Mouse (Mus musculus): ENCODE measurements around the gene Rtl10. TPM values are rescaled to one million over a fixed set of nuclear protein-coding genes. Genes with fewer than 3 reads are reported as not detected.

Gene Rtl10
- total and polyA plus RNA-seq, 3 experiments = 5.9 to 13.3 TPM; not detected in 1

GRCm38 (mm10) chr16:18513508-18513907, 14.8 kb downstream of the Rtl10 start:
- Histone ChIP-seq H3K4me1 (ENCODE audit: control insufficient read depth in 1 of 2, insufficient read depth in 2 of 2, low read length in 2 of 2) (no peaks in the 10 kb centered on the region), H3K9ac (ENCODE audit: control insufficient read depth, low read depth, low read length, poor library complexity, severe bottlenecking) (no peak overlapping the region), H3K79me2 (ENCODE audit: control insufficient read depth, insufficient read depth, low read length, poor library complexity) (no peaks in the 10 kb centered on the region), H3K27ac (ENCODE audit: control insufficient read depth, low read depth, low read length) (no peak overlapping the region), H3K9me3 (replicated peaks; ENCODE audit: insufficient read depth, low read length) (no peaks in the 10 kb centered on the region), H3K27me3 (ENCODE audit: control insufficient read depth in 1 of 2, insufficient read depth in 2 of 2, low read length in 2 of 2) (no peaks in the 10 kb centered on the region), H3K36me3 (ENCODE audit: control insufficient read depth in 1 of 2, insufficient read depth in 2 of 2, low read length in 2 of 2) (no peaks in the 10 kb centered on the region; a peak in 1 of 4 replicates), H3K4me3 (ENCODE audit: control insufficient read depth in 1 of 2, insufficient read depth in 1 of 2, low read depth in 2 of 2, low read length in 2 of 2) (no peak overlapping the region)
- no peak for TF ChIP-seq MAX (IDR thresholded peaks at IDR 0.05; ENCODE audit: low read length)
- no peak for TF ChIP-seq ZMIZ1 (IDR thresholded peaks at IDR 0.05; ENCODE audit: low read depth, low read length)
- no peak for TF ChIP-seq TBP (IDR thresholded peaks at IDR 0.05; ENCODE audit: low read depth, low read length)
- TF ChIP-seq MYB (IDR thresholded peaks at IDR 0.05; ENCODE audit: low read depth, low read length) = no peak
- no peak for TF ChIP-seq MAZ (IDR thresholded peaks at IDR 0.05; ENCODE audit: low read depth, low read length)
- TF ChIP-seq TCF12 (IDR thresholded peaks at IDR 0.05; ENCODE audit: low read depth, low read length) = no peak
- TF ChIP-seq ZNF384 (IDR thresholded peaks at IDR 0.05; ENCODE audit: low read depth, low read length) = no peak
- no peak for TF ChIP-seq ZC3H11A (IDR thresholded peaks at IDR 0.05; ENCODE audit: low read depth, low read length)
- DNase-seq (ENCODE audit: low read depth, low spot score) = no peak

- H3K27me3 ChIP-seq (ENCODE audit: control insufficient read depth in 1 of 2, insufficient read depth in 2 of 2, low read length in 2 of 2) = no peaks in the 10 kb centered on the region
- no peaks in the 10 kb centered on the region for H3K9me3 ChIP-seq (replicated peaks; ENCODE audit: insufficient read depth, low read length)
- no peaks in the 10 kb centered on the region; a peak in 1 of 4 replicates for H3K36me3 ChIP-seq (ENCODE audit: control insufficient read depth in 1 of 2, insufficient read depth in 2 of 2, low read length in 2 of 2)
- no peak overlapping the region for H3K9ac ChIP-seq (ENCODE audit: control insufficient read depth, low read depth, low read length, poor library complexity, severe bottlenecking)
- peak in 1 of 3 experiments; percentile 21; a peak in 1 of 6 replicates for TF ChIP-seq CTCF (IDR thresholded peaks at IDR 0.05 in 2 of 3, conservative IDR thresholded peaks at IDR 0.05 in 1 of 3; ENCODE audit: control insufficient read depth in 1 of 3, insufficient read depth in 1 of 3, low read depth in 2 of 3, low read length in 3 of 3, poor library complexity in 1 of 3, severe bottlenecking in 1 of 3)
- no peak for TF ChIP-seq MAZ (IDR thresholded peaks at IDR 0.05; ENCODE audit: low read depth, low read length)
- TF ChIP-seq POLR2AphosphoS5 (IDR thresholded peaks at IDR 0.05; ENCODE audit: borderline replicate concordance, low read depth, low read length) = no peak
- TF ChIP-seq JUND (IDR thresholded peaks at IDR 0.05; ENCODE audit: low read depth, low read length) = no peak
- peak; percentile 12 for TF ChIP-seq RAD21 (IDR thresholded peaks at IDR 0.05; ENCODE audit: low read depth, low read length)
- no peaks in the 10 kb centered on the region for H3K79me2 ChIP-seq (ENCODE audit: control insufficient read depth, insufficient read depth, low read length, poor library complexity)
- H3K4me1 ChIP-seq (ENCODE audit: control insufficient read depth in 1 of 2, insufficient read depth in 2 of 2, low read length in 2 of 2) = no peaks in the 10 kb centered on the region
- DNase-seq (ENCODE audit: low read depth, low spot score) = no peak
- no peak overlapping the region for H3K27ac ChIP-seq (ENCODE audit: control insufficient read depth, low read depth, low read length)
- H3K4me3 ChIP-seq (ENCODE audit: control insufficient read depth in 1 of 2, insufficient read depth in 1 of 2, low read depth in 2 of 2, low read length in 2 of 2) = no peak overlapping the region
Measured at GRCm38 (mm10) chr16:18518091-18518490, 19.4 kb downstream of the Rtl10 start.

GRCm38 (mm10) chr16:18523563-18524245, 25.0 kb downstream of the Rtl10 start:
- TF ChIP-seq CHD1 (IDR thresholded peaks at IDR 0.05; ENCODE audit: low read depth, low read length) (no peak), ZNF384 (IDR thresholded peaks at IDR 0.05; ENCODE audit: low read depth, low read length) (no peak), ZC3H11A (IDR thresholded peaks at IDR 0.05; ENCODE audit: low read depth, low read length) (no peak), ZMIZ1 (IDR thresholded peaks at IDR 0.05; ENCODE audit: low read depth, low read length) (no peak), SMC3 (IDR thresholded peaks at IDR 0.05; ENCODE audit: low read depth, low read length) (no peak), USF2 (IDR thresholded peaks at IDR 0.05; ENCODE audit: borderline replicate concordance in 1 of 2, insufficient read depth in 1 of 2, low read depth in 1 of 2, low read length in 2 of 2) (no peak), USF1 (IDR thresholded peaks at IDR 0.05; ENCODE audit: low read depth, low read length) (no peak), MXI1 (IDR thresholded peaks at IDR 0.05; ENCODE audit: low read depth, low read length) (no peak), RAD21 (IDR thresholded peaks at IDR 0.05; ENCODE audit: low read depth, low read length) (no peak), MEF2A (IDR thresholded peaks at IDR 0.05; ENCODE audit: extremely low read depth, insufficient replicate concordance, low read depth, low read length, poor library complexity, severe bottlenecking) (no peak), MYB (IDR thresholded peaks at IDR 0.05; ENCODE audit: low read depth, low read length) (no peak)
- Histone ChIP-seq H3K27ac (ENCODE audit: control insufficient read depth, low read depth, low read length) (no peak overlapping the region), H3K4me3 (ENCODE audit: control insufficient read depth in 1 of 2, insufficient read depth in 1 of 2, low read depth in 2 of 2, low read length in 2 of 2) (no peak overlapping the region), H3K36me3 (ENCODE audit: control insufficient read depth in 1 of 2, insufficient read depth in 2 of 2, low read length in 2 of 2) (no peaks in the 10 kb centered on the region), H3K9ac (ENCODE audit: control insufficient read depth, low read depth, low read length, poor library complexity, severe bottlenecking) (no peak overlapping the region), H3K9me3 (replicated peaks; ENCODE audit: insufficient read depth, low read length) (no peaks in the 10 kb centered on the region), H3K4me1 (ENCODE audit: control insufficient read depth in 1 of 2, insufficient read depth in 2 of 2, low read length in 2 of 2) (no peaks in the 10 kb centered on the region), H3K79me2 (ENCODE audit: control insufficient read depth, insufficient read depth, low read length, poor library complexity) (no peaks in the 10 kb centered on the region), H3K27me3 (ENCODE audit: control insufficient read depth in 1 of 2, insufficient read depth in 2 of 2, low read length in 2 of 2) (no peaks in the 10 kb centered on the region)
- DNase-seq (ENCODE audit: low read depth, low spot score) = no peak
